Mouse (Mus musculus) liver, postnatal 0 days (tissue): ENCODE results near the gene Gdf5.

ENCODE experiments used
- CTCF ChIP-seq: sonication (generic); IDR thresholded peaks from 2 replicates; pipeline ENCODE4 v1.5.1; 2016; ENCODE audit warnings: antibody characterized with exemption, low read depth
- EP300 ChIP-seq: IDR thresholded peaks from 2 replicates; pipeline ENCODE4 v1.6.1; 2016; ENCODE audit warnings: antibody characterized with exemption, low read depth, mild to moderate bottlenecking

DNA sequence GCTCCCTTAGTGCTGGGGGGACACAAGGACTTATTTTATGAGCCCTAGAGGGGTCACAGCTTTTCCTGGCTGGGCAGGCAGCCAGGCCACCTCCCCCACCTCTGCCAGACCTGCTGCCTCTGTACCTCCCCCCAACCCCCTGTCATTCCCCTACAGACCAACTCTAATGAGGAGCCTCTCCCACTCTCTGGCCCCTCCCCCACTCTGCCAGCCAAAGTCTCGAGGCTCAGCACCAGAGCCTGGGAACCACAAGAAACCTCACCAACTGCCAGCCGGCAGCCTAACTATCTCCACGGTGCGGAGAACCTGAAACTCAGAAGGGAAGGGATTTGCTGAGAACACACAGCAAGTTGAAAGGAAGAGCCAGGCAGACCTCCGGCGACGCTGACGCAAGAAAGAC is 1.7 kb downstream of the Gdf5 start:
- no peak for TF ChIP-seq CTCF
- TF ChIP-seq EP300: no peak
